Mouse (Mus musculus): ENCODE data around the gene Gm42688. TPM values are rescaled to one million over a fixed set of nuclear protein-coding genes. Genes with fewer than 3 reads are reported as not detected.

Gene Gm42688
- total RNA-seq, 2 experiments from 2014 or later = 2.2 to 2.7 TPM

DNA sequence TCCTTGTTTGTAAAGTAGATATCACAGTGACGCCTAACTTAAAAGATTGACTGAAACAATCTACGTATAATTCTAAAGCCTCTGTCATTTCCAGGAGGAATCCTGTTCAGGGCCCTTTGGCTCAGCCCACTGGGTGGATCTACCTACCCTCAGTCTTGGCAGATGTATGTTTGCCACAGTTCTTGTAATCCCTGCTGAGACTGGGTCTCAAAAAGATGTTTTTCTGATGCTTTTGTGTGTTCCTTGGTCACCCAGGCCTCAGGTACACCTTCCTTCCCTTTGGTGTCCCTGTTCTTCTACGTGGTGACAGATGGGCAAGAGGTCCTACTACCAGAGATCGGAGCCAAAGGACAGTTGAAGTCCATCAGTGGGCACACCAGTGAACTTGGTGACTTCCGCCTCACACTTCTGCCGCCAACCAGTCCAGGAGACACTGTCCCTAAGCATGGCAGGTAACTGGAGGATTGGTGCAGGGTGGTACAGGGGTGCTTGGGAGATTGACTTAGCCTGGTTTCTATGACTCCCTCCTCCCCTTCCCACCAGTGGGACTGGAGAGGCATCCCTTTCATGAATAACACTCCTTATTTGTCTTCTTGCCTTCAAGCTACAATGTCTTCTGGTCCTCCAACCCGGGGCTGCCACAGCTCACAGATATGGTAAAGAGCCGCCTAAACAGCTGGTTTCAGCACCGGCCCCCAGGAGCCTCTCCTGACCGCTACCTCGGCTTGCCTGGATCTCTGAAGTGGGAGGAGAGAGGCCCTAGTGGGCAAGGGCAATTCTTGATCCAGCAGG, 15.2 kb downstream of the Gm42688 start:
- no peak for DNase-seq (ENCODE audit: low spot score in 2 of 2)

DNA sequence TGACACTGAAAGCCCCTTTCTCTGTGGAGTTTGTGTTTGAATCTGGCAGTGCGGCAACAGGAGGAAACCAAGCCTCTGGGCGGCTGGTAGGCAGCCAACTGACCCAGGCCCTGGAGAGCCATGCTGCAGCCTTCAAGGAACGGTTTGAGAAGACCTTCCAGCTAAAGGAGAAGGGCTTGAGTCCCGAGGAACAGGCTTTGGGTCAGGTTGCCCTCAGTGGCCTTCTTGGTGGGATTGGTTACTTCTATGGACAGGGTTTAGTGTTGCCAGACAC, 15.7 kb downstream of the Gm42688 start:
- DNase-seq (ENCODE audit: low spot score in 2 of 2) = no peak

DNA sequence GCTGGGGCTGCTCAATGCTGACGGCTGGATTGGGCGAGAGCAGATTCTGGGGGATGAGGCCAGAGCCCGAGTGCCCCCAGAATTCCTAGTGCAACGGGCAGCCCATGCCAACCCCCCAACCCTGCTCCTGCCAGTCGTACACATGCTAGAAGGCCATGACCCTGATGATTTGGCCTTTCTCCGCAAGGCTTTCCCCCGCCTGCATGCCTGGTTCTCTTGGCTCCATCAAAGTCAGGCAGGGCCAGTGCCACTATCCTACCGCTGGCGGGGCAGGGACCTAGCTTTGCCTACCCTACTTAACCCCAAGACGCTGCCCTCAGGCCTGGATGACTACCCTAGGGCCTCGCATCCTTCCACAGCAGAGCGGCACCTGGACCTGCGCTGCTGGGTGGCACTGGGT, 16.2 kb downstream of the Gm42688 start:
- DNase-seq (ENCODE audit: low spot score in 2 of 2) = no peak

DNA sequence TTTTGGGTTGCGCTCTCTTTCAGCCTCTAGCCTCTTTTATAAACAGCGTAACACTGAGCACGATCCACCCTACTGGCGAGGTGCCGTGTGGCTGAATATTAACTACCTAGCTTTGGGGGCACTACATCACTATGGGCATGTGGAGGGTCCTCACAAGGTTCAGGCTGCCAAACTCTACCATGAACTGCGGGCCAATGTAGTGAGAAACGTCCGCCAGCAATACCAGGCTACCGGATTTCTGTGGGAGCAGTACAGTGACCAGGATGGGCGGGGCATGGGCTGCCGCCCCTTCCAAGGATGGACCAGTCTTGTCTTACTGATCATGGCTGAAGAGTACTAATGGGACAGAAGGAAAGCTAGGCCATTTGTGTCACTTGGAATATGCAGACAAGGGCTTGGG, 17.0 kb downstream of the Gm42688 start:
- no peak for DNase-seq (ENCODE audit: low spot score in 2 of 2)

DNA sequence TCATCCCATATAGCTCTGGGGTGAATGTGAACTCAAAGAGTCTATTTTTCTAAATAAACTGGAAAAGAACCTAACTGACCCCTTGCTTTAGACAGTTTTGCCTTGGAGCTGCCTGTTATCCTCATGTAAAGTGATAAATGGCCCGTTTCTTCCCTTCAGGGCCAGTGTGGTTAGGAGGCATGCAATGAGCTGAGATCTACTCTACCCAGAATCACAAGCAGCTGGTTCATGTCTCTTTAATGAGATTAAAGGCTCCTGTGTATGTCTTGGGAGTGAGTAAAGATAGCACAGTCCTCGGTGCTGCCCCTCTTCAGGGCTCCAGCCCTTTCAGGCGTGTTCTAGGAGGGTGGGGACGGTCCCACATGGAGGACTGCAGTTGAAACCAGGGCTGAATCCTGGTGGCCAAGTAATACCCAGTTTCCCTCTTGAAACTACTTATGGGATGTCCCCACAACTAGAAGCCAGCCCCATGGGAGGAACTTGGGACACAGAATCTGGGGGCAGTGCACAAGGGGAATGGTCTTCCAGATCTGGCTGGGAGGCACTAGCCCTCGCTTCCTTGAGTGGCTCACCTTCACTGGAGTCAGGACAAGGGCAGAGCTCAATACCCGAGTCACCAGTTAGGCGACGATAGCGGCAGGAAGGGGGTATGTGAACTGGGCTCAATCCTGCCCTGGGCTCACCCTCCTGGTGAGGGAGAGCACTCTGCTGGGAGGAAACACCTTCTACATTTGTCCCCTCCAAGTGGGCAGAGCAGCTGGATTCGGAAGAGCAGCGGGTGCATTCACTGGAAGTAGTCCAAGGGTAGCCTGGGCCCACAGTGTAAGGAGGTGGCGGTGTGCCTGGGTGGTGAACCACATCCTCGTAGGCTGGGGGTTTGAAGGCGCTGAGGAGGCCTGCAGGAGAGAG, 17.7 kb downstream of the Gm42688 start:
- no peak for DNase-seq (ENCODE audit: low spot score in 2 of 2)

DNA sequence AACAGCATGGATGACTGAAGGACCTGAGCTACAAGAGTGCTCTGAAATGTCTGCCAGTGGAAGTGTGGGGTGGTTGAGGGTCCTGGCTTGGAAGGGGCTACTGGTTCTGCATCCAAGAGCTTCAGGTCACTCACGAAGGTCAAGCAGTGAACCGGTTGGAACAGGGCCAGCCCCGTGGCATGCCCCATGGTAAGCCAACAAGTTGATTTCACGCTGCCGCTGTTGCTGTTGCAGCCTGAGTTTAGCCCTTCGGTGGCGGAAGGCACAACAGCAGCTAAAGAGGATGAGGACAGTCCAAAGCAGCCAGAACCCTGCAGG, 18.3 kb downstream of the Gm42688 start:
- peak in 1 of 2 experiments; percentile 49 for DNase-seq (ENCODE audit: low spot score in 2 of 2)

DNA sequence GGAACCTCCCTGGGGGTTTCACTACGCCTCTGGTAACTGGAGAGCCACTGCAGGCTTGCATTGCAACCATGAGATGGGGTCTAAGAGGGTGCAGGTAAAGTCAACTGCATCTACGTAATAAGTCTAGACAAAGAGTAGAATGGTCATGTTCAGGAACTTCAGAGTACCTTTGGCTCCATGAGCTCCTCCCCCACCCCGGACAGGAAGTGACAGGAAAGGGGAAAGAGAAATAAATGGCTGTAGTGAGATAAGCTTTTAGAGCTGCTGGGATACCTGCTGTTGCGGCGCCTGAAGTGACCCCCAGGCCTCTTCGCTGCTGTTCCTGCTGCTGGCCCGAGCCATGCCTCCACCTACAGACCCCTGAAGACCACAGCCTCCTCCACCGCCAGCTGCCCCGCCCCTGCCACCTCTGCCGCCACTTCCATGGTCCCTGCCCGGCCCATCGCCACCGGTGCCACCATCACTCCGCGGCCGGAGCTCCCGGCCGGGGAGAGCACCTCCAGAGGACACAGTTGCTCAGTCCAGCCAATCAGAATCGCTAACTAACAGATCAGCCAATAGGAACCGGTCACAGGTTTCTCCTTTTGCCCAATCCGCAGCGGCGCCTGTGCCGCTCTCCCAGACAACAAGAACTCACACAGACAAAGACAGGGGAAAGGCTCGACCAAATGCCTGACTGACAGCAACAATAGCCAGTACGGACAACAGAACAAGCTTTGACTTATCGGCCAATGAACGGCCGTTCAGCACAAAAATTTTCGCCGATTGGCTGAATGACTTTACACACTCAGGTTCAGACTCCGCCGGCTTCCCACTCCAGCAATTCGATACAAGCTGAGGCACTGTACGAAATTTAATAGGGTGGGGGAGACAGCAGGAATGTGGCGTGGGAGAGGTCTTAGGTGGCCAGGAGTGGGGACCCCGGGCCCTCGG, 19.8 kb downstream of the Gm42688 start, which contains the start of gene Wbp1:
Wbp1 (minus strand) TSS at position 630 of the 933 bp plus-strand sequence.
- peak; percentile 69 to 88 for DNase-seq (ENCODE audit: low spot score in 2 of 2)

DNA sequence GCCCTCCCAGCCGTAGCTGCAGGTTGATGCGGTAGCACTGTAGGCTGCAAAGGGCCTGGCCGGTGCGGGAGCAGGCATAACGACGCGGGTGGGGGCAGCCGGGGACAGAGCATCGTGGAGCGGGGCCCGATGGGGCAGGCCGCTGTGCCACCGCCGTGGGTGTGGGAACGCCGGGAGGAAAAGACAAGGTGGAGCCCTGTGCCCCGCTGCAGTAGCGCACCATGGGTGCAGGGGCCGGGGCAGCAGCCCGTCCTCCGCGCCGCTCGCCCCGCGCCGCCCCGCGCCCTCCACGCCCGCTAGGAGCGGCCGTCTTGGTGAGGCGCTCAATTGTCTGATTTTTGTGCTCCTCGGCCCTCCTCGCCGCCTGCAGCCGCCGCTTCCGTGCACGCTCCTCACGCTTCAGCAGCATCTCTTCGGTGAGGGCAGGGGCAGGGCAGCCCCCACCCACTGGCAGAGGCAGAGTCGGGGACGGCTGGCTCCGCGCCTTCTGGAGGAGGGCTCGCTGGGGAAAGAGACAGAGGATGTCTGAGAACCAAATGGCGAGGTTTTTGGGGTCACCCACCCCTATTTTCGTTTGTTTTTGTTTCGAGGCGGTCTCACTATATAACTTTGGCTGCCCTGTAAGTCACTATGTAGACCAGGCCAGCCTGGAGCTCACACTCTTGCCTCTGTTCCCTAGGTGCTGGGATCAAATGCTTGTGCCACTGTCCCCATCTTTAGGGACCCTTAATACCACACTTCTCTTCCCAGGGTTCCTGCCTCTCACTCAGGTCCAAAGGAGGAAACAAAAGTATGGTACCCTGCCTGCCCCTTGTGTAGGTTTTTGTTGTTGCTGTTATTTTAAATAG, 20.7 kb downstream of the Gm42688 start:
- DNase-seq (ENCODE audit: low spot score in 2 of 2) = peak in 1 of 2 experiments; percentile 58

DNA sequence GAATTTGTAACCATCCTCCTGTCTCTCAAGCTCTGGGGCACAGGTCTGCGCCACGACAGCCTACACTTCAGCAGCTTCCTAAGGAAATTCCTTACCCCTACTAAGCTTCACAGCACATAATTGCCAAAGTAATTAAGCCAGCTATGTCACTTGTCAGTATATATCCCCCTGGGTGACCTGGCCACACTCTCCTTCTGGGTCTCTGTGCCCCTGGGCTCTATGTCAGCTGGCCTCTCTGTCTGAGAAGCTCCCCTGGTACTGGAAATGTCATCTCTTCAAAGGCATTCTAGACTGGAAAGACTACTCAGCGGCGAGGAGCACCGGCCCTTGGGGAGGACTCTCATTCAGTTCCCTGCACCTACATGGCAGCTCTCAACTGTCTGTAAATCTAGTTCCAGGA, 21.5 kb downstream of the Gm42688 start:
- no peak for DNase-seq (ENCODE audit: low spot score in 2 of 2)

DNA sequence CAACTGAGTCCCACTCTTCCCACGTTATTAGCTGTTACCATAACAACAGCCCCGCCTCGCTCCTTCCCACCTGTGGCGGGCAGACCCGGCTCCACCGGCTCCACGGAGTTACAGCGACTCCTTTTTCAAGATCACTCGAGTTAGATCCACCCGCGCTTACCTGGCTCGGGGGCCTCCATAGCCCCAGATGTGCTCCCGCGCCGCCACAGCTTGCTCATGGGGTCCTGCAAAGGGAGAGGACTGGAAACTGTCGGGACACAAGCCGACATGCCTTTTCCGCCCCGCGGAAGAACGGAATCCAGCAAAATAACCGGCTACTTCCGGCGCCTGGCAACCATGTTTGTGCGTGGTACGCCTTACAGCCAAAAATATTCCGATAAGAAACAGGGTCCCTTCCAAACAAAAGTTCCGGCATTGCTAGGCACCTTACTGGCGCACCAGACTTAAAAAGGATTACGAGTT, 23.5 kb downstream of the Gm42688 start:
- DNase-seq (ENCODE audit: low spot score in 2 of 2) = peak; percentile 77 to 91

DNA sequence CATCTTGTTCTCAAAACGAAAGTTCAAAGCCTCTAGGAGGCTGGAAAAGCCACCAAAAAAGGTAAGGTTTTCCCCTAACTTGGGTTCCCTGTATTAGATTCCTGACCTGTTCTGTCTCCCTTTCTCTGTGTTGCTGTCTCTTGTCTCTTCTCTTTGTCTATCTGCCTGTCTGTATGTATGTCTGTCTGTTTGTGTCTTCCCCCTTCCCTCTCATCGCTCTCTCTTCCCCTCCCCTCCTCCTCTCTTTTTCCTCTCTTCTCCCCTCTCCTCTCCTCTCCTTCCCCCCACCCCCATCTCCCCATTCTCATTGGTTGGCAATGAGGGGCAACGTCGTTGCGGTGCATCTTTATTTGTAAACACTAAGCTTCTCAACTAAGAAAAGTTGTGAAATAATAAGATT, 23.9 kb downstream of the Gm42688 start, which contains the start of gene Ino80b:
Ino80b (minus strand) TSS at position 101 of the 400 bp plus-strand sequence.
- DNase-seq (ENCODE audit: low spot score in 2 of 2) = no peak

DNA sequence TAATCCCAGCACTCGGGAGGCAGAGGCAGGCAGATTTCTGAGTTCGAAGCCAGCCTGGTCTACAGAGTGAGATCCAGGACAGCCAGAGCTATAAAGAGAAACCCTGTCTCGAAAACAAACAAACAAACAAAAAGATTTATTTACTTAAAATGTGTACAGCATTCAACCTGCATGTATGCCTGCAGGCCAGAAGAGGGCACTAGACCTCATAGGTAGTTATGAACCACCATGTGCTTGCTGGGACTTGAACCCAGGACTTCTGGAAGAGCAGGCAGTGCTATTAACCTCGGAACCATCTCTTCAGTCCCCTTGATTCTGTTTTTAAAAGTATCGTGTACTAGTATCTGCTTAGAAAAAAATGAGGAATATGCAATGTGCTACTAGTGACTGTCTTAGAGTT, 26.0 kb downstream of the Gm42688 start:
- DNase-seq (ENCODE audit: low spot score in 2 of 2) = no peak

DNA sequence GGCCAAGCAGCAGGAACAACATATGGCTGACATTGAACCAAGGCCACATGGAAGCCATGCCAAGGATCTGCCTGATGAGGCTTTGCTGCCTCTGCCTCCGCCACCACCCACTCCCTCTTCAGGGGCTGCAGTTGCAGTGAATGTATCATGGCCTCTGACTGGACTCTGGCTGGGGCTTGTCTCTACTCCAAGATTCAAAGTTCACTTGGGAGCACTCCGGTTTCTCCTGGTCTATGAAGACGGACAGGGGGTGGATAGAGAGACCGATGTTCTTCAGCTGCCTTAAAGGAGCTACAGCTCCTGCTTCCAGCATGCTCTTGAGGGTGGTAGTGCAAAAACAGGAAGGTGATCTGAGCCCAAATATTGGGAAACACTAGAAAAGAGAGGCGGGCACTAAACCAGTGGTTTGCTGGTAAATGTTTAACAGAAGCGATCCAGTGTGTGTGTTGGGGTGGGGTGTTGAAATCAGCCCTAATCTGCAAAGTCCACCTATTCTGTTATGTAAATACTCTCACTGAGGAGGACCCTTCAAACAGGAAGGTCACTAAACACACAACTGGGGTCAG, 30.1 kb downstream of the Gm42688 start:
- no peak for DNase-seq (ENCODE audit: low spot score in 2 of 2)

DNA sequence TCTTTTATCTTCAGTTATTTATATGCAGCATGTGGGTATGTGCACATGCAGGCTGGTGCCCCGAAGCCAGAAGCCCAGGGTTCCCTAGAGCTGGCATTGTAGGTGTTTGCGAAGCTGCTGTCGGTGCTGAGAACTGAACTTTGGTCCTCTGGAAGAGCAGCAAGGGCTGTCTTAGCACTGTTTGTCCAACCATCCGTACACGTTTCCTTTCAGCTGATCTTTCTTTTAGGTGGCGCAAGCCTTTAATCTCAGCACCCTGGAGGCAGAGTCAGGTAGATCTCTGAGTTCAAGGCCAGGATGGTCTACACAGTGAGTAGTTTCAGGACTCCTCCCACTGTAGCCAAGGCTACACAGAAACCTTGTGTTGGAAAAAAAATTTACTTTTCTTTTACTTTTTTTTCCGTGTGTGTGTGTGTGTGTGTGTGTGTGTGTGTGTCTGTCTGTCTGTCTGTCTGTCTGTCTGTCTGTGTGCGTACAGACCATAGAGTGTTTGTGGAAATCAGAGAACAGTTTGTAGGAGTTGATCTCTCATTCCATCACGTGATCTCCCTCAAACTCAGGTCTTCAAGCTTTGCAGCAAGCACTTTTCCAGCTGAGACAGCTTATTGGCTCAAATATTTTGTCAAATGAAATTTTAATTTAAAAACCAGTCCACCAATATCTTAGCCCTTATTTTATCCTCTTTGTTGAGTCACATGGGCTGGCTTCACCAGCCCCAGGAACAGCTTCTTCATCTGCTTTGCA, 30.9 kb downstream of the Gm42688 start:
- no peak for DNase-seq (ENCODE audit: low spot score in 2 of 2)

DNA sequence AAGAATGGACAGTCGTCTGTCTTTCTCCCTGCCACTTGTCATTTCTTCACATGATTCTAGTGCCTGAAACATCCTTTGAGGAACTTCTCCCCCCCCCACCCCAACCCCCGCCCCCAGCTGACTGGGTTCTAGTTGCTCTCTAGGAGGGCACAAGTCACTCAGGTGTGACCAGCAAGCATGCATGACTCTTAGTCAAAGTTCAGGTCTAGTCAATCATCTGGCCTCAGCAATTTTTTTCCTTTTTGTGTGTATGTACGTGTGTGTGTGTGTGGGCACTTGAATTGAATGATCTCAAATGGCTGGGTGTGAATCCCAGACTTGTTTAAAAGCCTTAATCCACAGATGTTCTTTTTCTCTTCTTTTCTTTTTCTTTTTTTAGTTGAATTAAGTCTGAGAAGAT, 32.8 kb downstream of the Gm42688 start:
- no peak for DNase-seq (ENCODE audit: low spot score in 2 of 2)

DNA sequence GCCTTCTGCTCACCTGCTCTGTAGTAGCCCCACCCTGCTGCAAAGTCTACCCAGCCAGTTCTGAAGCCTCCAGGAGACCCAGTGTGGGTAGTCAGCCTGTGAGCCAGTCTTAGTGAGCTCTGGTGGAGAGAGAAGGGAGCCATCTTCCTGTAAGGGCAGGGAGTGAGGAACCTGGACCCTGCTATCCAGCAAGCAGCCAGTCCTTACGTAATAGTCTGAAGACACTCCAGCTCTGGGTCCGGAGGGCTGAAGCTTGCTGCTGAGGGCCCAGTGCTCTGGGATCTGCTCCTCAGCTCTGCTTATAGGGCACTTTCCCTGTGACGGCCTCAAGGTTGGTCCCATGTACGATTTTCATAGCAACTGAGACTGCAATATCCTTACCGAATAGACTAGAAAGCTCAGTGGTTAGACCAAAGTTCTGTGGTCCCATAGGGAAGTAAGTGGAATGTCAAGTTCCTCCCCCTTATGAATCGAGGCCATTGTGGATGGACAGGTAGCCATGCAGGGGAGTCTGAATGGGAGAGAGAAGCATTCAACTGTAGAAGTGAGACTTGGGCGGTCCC, 33.6 kb downstream of the Gm42688 start, which contains the start of gene Rtkn:
Rtkn (plus strand) TSS at position 513 of the 563 bp plus-strand sequence.
- DNase-seq (ENCODE audit: low spot score in 2 of 2) = no peak

DNA sequence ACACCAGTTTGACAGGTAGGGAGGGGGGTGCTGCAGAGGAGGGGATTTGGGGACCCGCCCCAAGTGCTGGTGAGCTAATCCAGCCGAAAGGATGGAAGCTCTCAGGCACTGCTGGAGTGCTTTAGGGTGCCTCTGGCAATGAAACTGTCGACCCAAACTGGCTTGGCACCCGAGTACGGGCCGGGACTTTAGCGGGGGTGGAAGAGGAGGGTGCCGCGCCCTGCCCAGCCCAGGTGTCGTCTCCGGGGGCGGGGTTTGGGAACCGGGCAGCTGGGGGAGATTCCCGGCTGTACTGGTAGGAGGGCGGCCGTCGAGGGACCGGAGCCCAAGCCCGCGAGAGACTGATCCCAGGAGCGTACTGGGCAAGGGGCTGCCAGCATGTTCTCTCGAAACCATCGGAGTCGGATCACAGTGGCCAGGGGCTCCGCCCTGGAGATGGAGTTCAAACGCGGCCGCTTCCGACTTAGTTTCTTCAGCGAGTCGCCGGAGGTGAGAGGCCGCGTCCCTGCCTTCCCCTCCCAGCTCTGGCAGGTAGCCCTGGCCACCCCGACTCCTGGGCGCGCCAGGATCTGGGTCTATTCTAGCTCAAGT, 34.2 kb downstream of the Gm42688 start:
- DNase-seq (ENCODE audit: low spot score in 2 of 2) = peak in 1 of 2 experiments; percentile 47

DNA sequence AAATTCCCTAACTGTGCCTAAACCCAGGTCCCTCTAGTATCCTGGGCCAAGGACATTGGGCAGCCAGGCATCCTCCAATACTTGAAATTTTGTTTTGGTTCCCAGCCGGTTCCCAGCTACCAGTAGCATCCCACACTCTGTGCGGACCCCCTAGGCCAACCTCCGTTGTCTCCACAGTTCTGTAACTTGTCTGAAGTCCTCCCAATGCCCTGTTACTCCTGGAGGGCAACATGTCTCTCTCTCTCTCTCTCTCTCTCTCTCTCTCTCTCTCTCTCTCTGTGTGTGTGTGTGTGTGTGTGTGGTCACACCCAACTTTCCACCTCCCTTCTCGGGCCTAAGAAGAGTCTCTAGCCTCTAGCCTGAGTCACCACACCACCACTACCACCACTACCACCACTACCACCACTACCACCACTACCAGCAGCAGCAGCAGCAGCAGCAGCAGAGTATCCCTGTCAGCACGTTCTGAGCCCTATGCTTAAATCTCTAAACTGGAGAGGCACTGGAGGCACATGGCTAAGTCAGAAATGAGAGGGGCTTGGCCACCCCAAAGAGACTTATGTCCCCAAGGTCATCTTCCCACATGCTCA, 35.0 kb downstream of the Gm42688 start:
- no peak for DNase-seq (ENCODE audit: low spot score in 2 of 2)
